Mouse (Mus musculus) kidney, adult 2 months (tissue): ENCODE data around the gene Kiss1r.

ENCODE experiments used
- CTCF ChIP-seq: fragments of 200-500 bp; conservative IDR thresholded peaks from 2 replicates; pipeline ENCODE4 v1.5.1; 2011; ENCODE audit warnings: low read depth, mild to moderate bottlenecking, control low read depth, low read length, moderate library complexity, mixed read lengths; ENCODE audit not compliant: insufficient read depth, insufficient read length
- POLR2A ChIP-seq: fragments of 200-500 bp; IDR thresholded peaks from one replicate; pipeline ENCODE4 v1.6.1; 2011; ENCODE audit warnings: low read depth, low read length, control low read depth

DNA sequence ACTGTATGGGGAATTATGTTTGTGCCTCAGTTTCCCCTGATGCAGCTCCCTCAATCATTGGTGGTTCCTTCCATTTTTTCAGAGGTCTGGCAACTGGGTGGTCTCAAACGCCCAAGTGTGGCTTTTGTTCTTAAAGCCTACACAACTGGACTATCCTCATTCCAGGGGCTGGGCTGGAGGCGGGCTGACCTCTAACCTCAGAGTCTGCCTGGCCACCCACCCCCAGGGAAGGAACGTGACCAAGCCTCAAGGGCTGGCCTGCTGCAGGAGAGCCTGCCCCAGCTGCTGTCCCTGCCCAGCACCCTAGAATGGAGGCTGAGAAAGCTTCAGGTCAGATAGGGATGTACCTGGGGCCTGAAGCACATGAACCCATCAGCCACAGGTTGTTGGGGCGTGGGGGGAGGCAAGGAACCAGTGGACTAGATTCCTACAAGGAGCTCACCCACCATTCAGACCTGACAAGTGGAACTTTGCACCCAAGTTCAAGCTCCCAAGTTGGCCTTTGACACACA, 39.9 kb downstream of the Kiss1r start:
- no peak for TF ChIP-seq CTCF
- TF ChIP-seq POLR2A, result no peak
